Mouse (Mus musculus) embryonic fibroblast, embryonic 13.5 days (primary cell): ENCODE data around the gene Medag.

Experiments
- CTCF ChIP-seq: IDR thresholded peaks from 2 replicates; pipeline ENCODE4 v1.5.1; 2011; ENCODE audit warnings: mild to moderate bottlenecking, control low read depth, low read length, moderate library complexity, borderline replicate concordance; ENCODE audit not compliant: insufficient read depth
- POLR2A ChIP-seq: IDR thresholded peaks from 2 replicates; pipeline ENCODE4 v1.6.1; 2011; ENCODE audit warnings: low read depth, mild to moderate bottlenecking, control low read depth, low read length, moderate library complexity

GRCm38 (mm10) chr5:149369373-149370035 lies 42.0 kb upstream of the Medag start:
- no peak for TF ChIP-seq POLR2A
- TF ChIP-seq CTCF: no peak
